Mouse (Mus musculus): ENCODE data around the gene Zfp12. TPM values are rescaled to one million over a fixed set of nuclear protein-coding genes. Genes with fewer than 3 reads are reported as not detected.

The Zfp12 gene
- polyA plus RNA-seq, 1 experiment from 2014 or later: 22.2 TPM

DNA sequence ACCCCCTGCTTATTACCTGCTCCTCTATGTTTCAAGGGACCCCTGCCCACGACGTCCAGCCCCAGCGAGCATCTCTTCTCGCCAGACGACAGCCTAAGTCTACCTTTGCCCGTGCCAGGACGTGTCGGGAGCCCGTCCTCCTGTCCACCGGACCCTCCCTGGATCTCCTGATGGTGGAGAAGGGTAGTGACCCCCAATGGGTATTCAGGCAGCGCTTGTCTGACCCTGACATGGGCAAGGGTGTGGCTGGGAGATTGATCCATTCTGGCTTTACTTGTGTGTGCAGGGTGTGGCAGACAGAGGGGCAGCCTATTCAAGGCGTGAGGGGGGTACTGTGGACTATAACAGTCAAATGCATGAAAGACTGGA, 35.2 kb downstream of the Zfp12 start:
- H3K36me3 ChIP-seq: peaks cover 11% of the 10 kb centered on the region; the same call in 1 of the 2 replicates
- H3K4me1 ChIP-seq: peaks cover 25% of the 10 kb centered on the region
- WGBS: 6% methylated on average over 12 of the region's 12 CpGs
- H3K4me3 ChIP-seq: peak overlapping the region; percentile 88
- H3K27me3 ChIP-seq (ENCODE audit: low read depth, poor library complexity, severe bottlenecking): no peaks in the 10 kb centered on the region
- H3K9me3 ChIP-seq (replicated peaks): no peaks in the 10 kb centered on the region
- H3K27ac ChIP-seq: peak overlapping the region; percentile 96
- no peak for DNase-seq (ENCODE audit: low spot score)

DNA sequence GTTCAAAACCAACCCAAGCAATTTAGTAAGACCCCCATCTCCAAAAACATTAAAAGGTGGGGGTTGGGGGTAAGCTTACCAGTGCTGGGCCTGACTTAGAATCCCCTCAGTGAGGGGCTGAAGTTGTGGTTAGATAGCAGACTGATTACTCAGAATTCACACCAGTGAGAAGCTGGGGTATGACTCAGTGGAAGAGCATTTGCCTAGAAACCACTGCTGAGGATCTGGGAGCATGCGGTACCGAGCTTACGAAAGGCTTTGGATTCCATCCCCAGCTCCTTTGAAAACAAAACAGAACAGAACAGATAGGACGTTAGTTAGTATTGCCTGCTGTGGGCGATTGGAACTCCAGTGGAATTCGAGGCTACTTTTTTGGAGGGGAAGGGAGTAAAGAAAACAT, 36.7 kb downstream of the Zfp12 start:
- Histone ChIP-seq H3K9me3 (replicated peaks) (no peaks in the 10 kb centered on the region), H3K36me3 (peaks cover 11% of the 10 kb centered on the region; the same call in 1 of the 2 replicates), H3K27ac (no peak overlapping the region), H3K4me3 (no peak overlapping the region), H3K27me3 (ENCODE audit: low read depth, poor library complexity, severe bottlenecking) (peaks cover 13% of the 10 kb centered on the region; the same call in 1 of the 2 replicates), H3K4me1 (peaks cover 25% of the 10 kb centered on the region)
- no peak for DNase-seq (ENCODE audit: low spot score)
- WGBS: 91% methylated on average over 6 of the region's 6 CpGs

DNA sequence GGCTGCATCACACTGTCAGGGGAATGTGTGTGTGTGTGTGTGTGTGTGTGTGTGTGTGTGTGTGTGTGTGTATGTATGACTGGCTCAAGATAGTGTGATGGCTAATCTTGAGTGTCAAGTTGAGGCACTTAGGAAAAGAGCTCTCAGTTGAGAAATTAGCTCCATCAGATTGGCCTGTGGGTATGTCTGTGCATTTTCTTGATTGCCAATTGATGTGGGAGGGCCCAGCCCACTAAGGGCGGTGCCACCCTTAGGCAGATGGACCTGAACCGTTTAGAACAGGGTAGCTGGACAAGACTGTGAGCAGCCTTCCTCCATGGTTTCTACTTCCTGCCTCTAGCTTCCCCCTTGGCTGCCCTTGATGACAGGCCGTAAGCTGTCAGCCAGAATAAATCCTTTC, 37.1 kb downstream of the Zfp12 start:
- H3K9me3 ChIP-seq (replicated peaks): no peaks in the 10 kb centered on the region
- 82% methylated on average over 3 of the region's 3 CpGs for WGBS
- no peak overlapping the region for H3K27ac ChIP-seq
- peaks cover 18% of the 10 kb centered on the region; the same call in 1 of the 2 replicates for H3K27me3 ChIP-seq (ENCODE audit: low read depth, poor library complexity, severe bottlenecking)
- H3K36me3 ChIP-seq: peaks cover 11% of the 10 kb centered on the region; the same call in 1 of the 2 replicates
- no peak overlapping the region for H3K4me3 ChIP-seq
- peaks cover 25% of the 10 kb centered on the region for H3K4me1 ChIP-seq
- DNase-seq (ENCODE audit: low spot score): no peak

DNA sequence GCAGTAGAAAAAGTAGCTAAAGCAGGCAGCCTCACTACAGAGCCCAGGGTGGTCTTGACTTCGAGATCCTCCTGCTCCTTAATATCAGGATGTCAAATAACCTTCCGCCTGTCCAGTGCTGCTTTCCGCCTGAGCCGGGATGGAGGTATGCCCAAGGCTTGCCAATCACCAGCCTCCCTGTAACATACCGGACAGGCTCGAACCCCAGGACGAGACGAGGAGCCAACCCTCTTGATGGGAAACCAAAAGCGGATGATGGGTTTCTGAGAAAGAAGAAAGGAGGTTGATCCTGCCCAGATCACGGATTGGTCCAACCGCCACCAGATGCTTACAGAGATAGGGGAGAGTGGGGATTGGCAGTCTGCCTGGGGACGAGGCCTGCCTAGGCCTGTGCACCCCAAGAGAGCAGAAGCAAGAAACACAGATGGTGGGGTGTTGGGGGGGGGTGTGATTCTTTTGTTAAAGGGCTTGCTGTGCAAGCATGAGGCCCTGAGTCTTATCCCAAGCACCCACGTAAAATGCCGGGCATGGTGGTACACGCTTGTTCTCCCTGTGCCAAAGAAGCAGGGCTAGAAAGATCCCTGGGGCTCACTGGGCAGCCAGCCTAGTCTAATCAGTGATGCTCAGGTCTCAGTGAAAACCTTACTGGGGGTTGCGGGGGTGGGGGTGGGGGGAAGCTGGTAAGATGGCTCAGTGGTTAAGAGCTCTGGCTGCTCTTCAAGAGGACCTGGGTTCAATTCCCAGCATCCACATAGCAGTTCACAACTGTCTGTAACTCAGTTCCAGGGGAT, 37.8 kb downstream of the Zfp12 start:
- Histone ChIP-seq H3K27ac (no peak overlapping the region), H3K9me3 (replicated peaks) (no peaks in the 10 kb centered on the region), H3K4me3 (no peak overlapping the region), H3K36me3 (peaks cover 10% of the 10 kb centered on the region; the same call in 1 of the 2 replicates), H3K27me3 (ENCODE audit: low read depth, poor library complexity, severe bottlenecking) (peaks cover 23% of the 10 kb centered on the region; the same call in 1 of the 2 replicates), H3K4me1 (peaks cover 25% of the 10 kb centered on the region)
- no peak for DNase-seq (ENCODE audit: low spot score)
- 90% methylated on average over 16 of the region's 16 CpGs for WGBS

DNA sequence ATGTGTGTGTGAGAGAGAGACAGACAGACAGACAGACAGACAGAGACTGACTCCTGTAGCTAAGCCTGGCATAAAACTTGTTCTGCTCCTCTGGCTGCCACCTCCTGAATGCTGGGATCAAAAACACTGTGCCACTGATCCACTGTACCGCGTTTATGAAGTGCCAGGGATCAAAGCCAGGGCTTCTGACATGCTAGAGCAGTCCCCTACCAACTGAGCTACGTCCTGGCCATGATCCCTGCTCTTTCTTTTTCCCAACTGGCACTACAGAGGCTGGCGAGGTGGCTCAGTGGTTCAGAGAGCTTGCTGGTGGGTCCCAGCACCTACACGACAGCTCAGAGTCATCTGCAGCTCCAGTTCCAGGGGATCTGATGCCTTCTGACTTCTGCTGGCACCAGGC, 40.8 kb downstream of the Zfp12 start:
- Histone ChIP-seq H3K4me3 (no peak overlapping the region), H3K4me1 (peaks cover 6% of the 10 kb centered on the region), H3K9me3 (replicated peaks) (no peaks in the 10 kb centered on the region), H3K27ac (no peak overlapping the region), H3K36me3 (peaks cover 8% of the 10 kb centered on the region; the same call in 1 of the 2 replicates), H3K27me3 (ENCODE audit: low read depth, poor library complexity, severe bottlenecking) (peaks cover 45% of the 10 kb centered on the region)
- DNase-seq (ENCODE audit: low spot score): no peak
- WGBS: 64% methylated on average over 5 of the region's 5 CpGs

DNA sequence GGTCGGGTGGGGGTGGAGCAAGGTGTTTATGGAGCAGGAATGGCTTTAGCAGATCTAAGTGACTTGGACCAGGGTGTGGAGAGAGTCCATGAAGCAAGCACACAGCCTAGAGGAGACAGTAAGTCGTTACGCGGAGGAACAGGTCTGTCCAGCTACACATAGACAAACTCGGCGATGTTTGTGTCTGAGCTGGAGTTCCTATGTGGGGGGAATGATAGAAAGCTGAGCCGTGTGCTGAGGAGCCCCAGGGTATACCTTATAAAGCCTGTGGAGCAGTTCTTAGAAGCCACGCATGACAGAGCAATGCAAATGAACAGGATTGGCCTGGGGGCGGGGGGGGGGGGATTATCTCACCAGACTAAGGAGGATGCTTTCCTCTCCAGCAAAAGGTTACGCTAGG, 44.3 kb downstream of the Zfp12 start:
- 49% methylated on average over 10 of the region's 10 CpGs for WGBS
- H3K27me3 ChIP-seq (ENCODE audit: low read depth, poor library complexity, severe bottlenecking): peaks cover 70% of the 10 kb centered on the region

GRCm38 (mm10) chr5:143284762-143285161, 49.8 kb downstream of the Zfp12 start:
- H3K36me3 ChIP-seq: no peaks in the 10 kb centered on the region
- no peak overlapping the region for H3K4me3 ChIP-seq
- peaks cover 90% of the 10 kb centered on the region for H3K27me3 ChIP-seq (ENCODE audit: low read depth, poor library complexity, severe bottlenecking)
- 43% methylated on average over 6 of the region's 6 CpGs for WGBS
- H3K27ac ChIP-seq: no peak overlapping the region
- DNase-seq (ENCODE audit: low spot score): no peak
- H3K9me3 ChIP-seq (replicated peaks): no peaks in the 10 kb centered on the region
- H3K4me1 ChIP-seq: peaks cover 18% of the 10 kb centered on the region

More for the DNA sequence above, 44.3 kb downstream of the Zfp12 start:
- Histone ChIP-seq H3K4me1 (no peaks in the 10 kb centered on the region), H3K4me3 (no peak overlapping the region), H3K9me3 (replicated peaks) (no peaks in the 10 kb centered on the region), H3K27ac (no peak overlapping the region), H3K36me3 (no peaks in the 10 kb centered on the region)
- no peak for DNase-seq (ENCODE audit: low spot score)

DNA sequence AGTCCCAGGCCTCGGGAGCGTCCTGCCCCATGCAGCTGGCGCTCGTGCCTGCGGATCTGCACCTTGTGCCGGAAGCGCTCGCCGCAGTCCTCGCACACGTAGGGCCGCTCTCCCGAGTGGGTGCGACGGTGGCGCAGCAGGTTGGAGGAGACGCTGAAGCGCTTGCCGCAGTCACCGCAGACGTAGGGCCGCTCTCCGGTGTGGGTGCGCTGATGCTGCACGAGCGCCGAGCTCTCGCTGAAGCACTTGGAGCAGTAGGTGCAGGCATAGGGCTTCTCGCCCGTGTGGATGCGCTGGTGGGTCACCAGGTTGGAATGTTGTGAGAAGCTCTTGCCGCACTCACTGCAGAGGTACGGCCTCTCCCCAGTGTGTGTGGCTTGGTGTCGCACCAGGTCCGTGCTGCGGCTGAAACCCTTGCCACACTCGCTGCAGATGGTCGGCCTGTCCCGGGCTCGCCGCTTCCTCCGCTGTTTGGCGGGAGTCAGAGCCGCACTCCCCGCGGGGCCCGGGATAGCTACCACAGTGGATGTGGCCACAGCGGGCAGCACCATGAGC, 52.9 kb downstream of the Zfp12 start:
- WGBS: under 1% methylated on average over 48 of the region's 48 CpGs
- peak; percentile 59 for DNase-seq (ENCODE audit: low spot score)

DNA sequence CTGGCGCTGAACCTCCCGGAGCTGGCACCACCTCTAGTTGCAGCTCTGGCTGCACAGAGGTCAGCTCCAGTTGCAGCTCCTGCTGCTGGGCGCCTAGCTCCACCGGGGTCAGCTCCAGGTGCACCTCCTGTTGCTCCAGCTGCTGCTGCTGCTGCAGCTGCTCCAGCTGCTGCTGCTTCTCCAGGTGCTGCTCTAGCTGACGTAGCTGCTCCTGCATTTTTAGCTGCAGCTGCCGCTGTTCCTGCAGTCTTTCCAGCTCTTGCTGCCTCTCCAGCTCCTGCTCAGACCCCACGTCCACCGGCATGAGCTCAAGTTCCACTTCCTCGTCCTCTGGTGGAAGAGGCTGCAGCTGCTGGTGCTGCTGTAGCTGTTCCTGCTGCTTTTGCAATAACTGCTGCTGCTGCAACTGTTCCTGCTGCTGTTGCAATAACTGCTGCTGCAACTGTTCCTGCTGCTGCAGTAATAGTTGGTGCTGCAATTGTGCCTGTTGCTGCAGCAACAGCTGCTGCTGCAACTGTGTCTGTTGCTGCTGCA, 53.5 kb downstream of the Zfp12 start:
- 14% methylated on average over 9 of the region's 9 CpGs for WGBS
- peak overlapping the region; percentile 49 for H3K4me3 ChIP-seq
- H3K27ac ChIP-seq: peak overlapping the region; percentile 10; the same call in 1 of the 2 replicates
- DNase-seq (ENCODE audit: low spot score): no peak
- peaks cover 27% of the 10 kb centered on the region for H3K4me1 ChIP-seq
- peaks cover 98% of the 10 kb centered on the region for H3K27me3 ChIP-seq (ENCODE audit: low read depth, poor library complexity, severe bottlenecking)
- H3K36me3 ChIP-seq: no peaks in the 10 kb centered on the region
- H3K9me3 ChIP-seq (replicated peaks): no peaks in the 10 kb centered on the region

More for the DNA sequence above, 52.9 kb downstream of the Zfp12 start:
- Histone ChIP-seq H3K4me1 (peaks cover 21% of the 10 kb centered on the region), H3K36me3 (no peaks in the 10 kb centered on the region), H3K27ac (0 out of 2 replicates have a peak overlapping the region, but pooled peaks have one; percentile 1), H3K9me3 (replicated peaks) (no peaks in the 10 kb centered on the region), H3K27me3 (ENCODE audit: low read depth, poor library complexity, severe bottlenecking) (peaks cover 97% of the 10 kb centered on the region), H3K4me3 (peak overlapping the region; percentile 49)

DNA sequence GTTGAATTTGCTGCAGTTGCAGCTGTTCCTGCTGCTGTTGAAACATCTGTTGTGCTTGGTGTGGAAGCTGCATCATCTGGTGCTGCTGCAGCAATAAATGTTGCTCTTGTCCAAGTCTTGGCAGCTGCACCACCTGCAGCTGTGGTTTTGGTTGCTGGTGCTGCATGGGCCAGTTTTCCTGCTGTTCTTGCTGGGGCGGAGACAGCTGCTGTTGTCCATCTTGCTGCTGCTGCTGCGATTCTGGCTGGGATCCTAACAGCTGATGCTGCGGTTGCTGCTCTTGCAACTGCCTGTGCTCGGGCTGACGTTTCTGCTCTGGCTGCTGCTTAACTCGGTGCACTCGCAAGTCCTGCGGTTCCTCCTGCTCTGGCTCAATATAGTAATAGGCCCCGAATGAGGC, 54.3 kb downstream of the Zfp12 start:
- no peak overlapping the region for H3K27ac ChIP-seq
- peaks cover 100% of the 10 kb centered on the region for H3K27me3 ChIP-seq (ENCODE audit: low read depth, poor library complexity, severe bottlenecking)
- no peak overlapping the region for H3K4me3 ChIP-seq
- H3K4me1 ChIP-seq: peaks cover 33% of the 10 kb centered on the region
- no peak for DNase-seq (ENCODE audit: low spot score)
- WGBS: 73% methylated on average over 9 of the region's 9 CpGs
- no peaks in the 10 kb centered on the region for H3K9me3 ChIP-seq (replicated peaks)
- no peaks in the 10 kb centered on the region for H3K36me3 ChIP-seq

DNA sequence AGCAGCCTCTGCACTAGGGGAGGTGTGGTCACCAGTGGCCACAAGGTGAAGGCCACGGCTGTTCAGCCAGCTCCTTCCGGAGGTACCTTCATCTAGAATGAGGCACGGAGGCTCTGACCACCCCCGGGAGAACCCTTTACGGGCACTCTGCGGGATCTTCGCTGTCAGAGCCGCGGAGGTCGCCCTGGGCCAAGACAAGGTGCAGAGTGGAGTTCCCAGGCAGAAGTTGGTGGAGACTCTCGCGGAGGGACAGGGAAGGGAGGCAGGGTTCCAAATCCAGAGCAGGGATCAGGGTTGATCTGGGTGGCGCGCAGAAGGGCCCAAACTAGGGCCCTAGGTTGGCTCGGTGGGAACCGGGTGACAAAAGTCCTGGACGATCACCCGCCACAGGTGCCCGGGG, 57.9 kb downstream of the Zfp12 start:
- Histone ChIP-seq H3K4me3 (peak overlapping the region; percentile 61), H3K36me3 (peaks cover 4% of the 10 kb centered on the region; the same call in 1 of the 2 replicates), H3K4me1 (peaks cover 27% of the 10 kb centered on the region), H3K27me3 (ENCODE audit: low read depth, poor library complexity, severe bottlenecking) (peaks cover 72% of the 10 kb centered on the region), H3K9me3 (replicated peaks) (no peaks in the 10 kb centered on the region), H3K27ac (peak overlapping the region; percentile 67)
- 2% methylated on average over 19 of the region's 19 CpGs for WGBS
- peak; percentile 51 for DNase-seq (ENCODE audit: low spot score)

DNA sequence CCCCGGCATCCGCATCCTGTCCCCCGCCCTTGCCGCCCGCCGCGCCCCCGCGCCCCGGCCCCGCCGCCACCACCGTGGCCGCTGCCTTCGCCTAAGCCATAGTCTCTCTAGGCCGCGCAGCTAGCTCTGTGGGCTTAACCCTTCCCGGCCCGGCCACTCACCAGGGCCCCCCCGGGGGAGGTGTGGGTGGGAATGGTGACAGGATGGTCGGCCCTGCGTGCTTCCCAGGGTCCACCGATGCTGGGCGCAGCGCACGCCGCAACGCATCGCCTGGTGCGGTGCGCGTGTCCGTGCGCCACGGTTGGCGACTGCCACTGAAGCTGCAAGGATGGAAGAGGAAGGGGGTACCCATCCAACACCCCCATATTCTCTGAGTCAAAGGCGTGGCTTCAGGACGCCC, 58.4 kb downstream of the Zfp12 start, which contains the start of gene Zfp853:
Zfp853 (minus strand) TSS at position 220 of the 400 bp plus-strand sequence.
- Histone ChIP-seq H3K36me3 (peaks cover 9% of the 10 kb centered on the region), H3K27me3 (ENCODE audit: low read depth, poor library complexity, severe bottlenecking) (peaks cover 67% of the 10 kb centered on the region), H3K4me1 (peaks cover 22% of the 10 kb centered on the region), H3K4me3 (peak within 1 kb of the TSS; percentile 61), H3K9me3 (replicated peaks) (no peaks in the 10 kb centered on the region), H3K27ac (peak within 1 kb of the TSS; percentile 67)
- WGBS: 5% methylated on average over 28 of the region's 38 CpGs
- DNase-seq (ENCODE audit: low spot score): peak; percentile 63

DNA sequence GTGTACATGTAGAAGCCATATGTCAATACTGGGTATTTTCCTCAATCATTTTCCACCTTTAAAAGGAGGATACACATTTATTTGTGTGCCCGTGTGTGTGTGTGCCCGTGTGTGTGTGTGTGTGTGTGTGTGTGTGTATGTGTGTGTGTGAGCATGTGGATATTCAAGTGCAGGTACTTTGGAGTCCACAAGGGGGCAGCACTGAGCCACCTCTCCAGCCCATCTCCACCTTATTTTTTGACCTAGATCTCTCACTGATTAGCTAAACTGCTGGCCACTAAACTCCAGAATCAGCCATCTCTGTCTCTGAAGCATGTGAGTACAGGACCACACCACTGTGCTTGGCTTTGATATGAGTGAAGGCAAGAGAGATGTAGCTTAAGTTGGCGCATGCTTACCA, 59.9 kb downstream of the Zfp12 start:
- Histone ChIP-seq H3K27me3 (ENCODE audit: low read depth, poor library complexity, severe bottlenecking) (peaks cover 52% of the 10 kb centered on the region), H3K27ac (no peak overlapping the region), H3K36me3 (peaks cover 24% of the 10 kb centered on the region), H3K4me1 (peaks cover 15% of the 10 kb centered on the region), H3K4me3 (no peak overlapping the region), H3K9me3 (replicated peaks) (no peaks in the 10 kb centered on the region)
- WGBS: 85% methylated on average over 3 of the region's 3 CpGs
- no peak for DNase-seq (ENCODE audit: low spot score)

All from limb, embryonic 10.5 days (tissue).